Comparison of ENCODE assay signal across 13 mouse cellular contexts in genomic region chr5:125130406-125130805, GRCm38 (mm10). TPM values are rescaled to one million over a fixed set of nuclear protein-coding genes. Genes with fewer than 3 reads are reported as not detected.
A peak's percentile ranks its signal among the peaks of the same experiment; 100 is the strongest.
DNase-seq lines count a peak whose midpoint lies in the region; ATAC-seq lines count a peak whose summit lies in the region.
"Had no signal": no experiment of that assay in that cellular context is flagged by ENCODE, and none has a peak within 500 bp of the region (broad histone marks: within the 10 kb centered on the region; RNA-seq: fewer than 3 reads in every experiment).

No protein-coding gene starts in this region.

- 0 out of 2 replicates have a peak overlapping the region, but pooled peaks have one; percentile 32 for H3K27ac ChIP-seq in heart, embryonic 13.5 days (replicated peaks)
- peak overlapping the region; percentile 70; the same call in 1 of the 2 replicates for H3K27ac ChIP-seq in limb, embryonic 10.5 days

- 86% methylated on average over 3 of the region's 3 CpGs for WGBS in heart, embryonic 13.5 days
- 90% methylated on average over 3 of the region's 3 CpGs for WGBS in limb, embryonic 10.5 days

- no peak overlapping the region for H3K4me3 ChIP-seq in heart, embryonic 13.5 days
- no peak overlapping the region for H3K4me3 ChIP-seq in limb, embryonic 10.5 days
- H3K4me3 ChIP-seq: embryonic facial prominence, embryonic 13.5 days had no signal

- H3K9me3 ChIP-seq in heart, embryonic 13.5 days, result no peaks in the 10 kb centered on the region
- no peaks in the 10 kb centered on the region for H3K9me3 ChIP-seq in limb, embryonic 10.5 days (replicated peaks)
- H3K9me3 ChIP-seq: embryonic facial prominence, embryonic 13.5 days had no signal

- no peak overlapping the region for H3K4me2 ChIP-seq in heart, embryonic 13.5 days
- H3K4me2 ChIP-seq: embryonic facial prominence, embryonic 13.5 days had no signal

- no peak for DNase-seq in heart, adult 18-20 months
- peak; percentile 57 for DNase-seq in right cerebral cortex, adult 18-20 months
- no peak for DNase-seq in right cerebral cortex, postnatal 4 days
- no peak for DNase-seq in limb, embryonic 10.5 days (ENCODE audit: low spot score)
- no peak for DNase-seq in testis, postnatal 14 days (ENCODE audit: low spot score)
- DNase-seq in lung, postnatal 25 days (ENCODE audit: low spot score), result no peak
- DNase-seq: cerebellum, adult 11 months; gastrocnemius, postnatal 36 days; liver; lung, adult 2 months had no signal

- no peaks in the 10 kb centered on the region for H3K27me3 ChIP-seq in heart, embryonic 13.5 days (replicated peaks)
- H3K27me3 ChIP-seq in limb, embryonic 10.5 days (ENCODE audit: low read depth, poor library complexity, severe bottlenecking), result no peaks in the 10 kb centered on the region
- H3K27me3 ChIP-seq: embryonic facial prominence, embryonic 13.5 days had no signal

- H3K4me1 ChIP-seq in heart, embryonic 13.5 days, result peaks cover 89% of the 10 kb centered on the region
- H3K4me1 ChIP-seq in limb, embryonic 10.5 days, result peaks cover 79% of the 10 kb centered on the region

- H3K9ac ChIP-seq in heart, embryonic 13.5 days, result no peak overlapping the region

- no peaks in the 10 kb centered on the region for H3K36me3 ChIP-seq in heart, embryonic 13.5 days
- H3K36me3 ChIP-seq in limb, embryonic 10.5 days, result no peaks in the 10 kb centered on the region; the same call in 1 of the 2 replicates
- H3K36me3 ChIP-seq: embryonic facial prominence, embryonic 13.5 days had no signal

- no peak for ATAC-seq in heart, embryonic 13.5 days (ENCODE audit: extremely low read depth, insufficient number of reproducible peaks, low FRiP score, low TSS enrichment)
- ATAC-seq: inflammation-experienced regulatory T-cells, adult 6 months had no signal

RNA-seq across cellular contexts. Expression of gene Ncor2, which starts 48.6 kb away (rescaled TPM):
- 16.5 and 17.0 TPM in 2 replicates for polyA plus RNA-seq in heart, embryonic 13.5 days (2015; fragmentation: Nextera tagmentation; extraction: Ambion mirVana)
- total RNA-seq in heart, adult 18-20 months (2021), result 10 to 100 TPM; 65.9 to 68.9 TPM
- 22.4 and 26.8 TPM in 2 replicates for polyA plus RNA-seq in limb, embryonic 10.5 days (2016; fragmentation: Nextera tagmentation; extraction: Ambion mirVana)
